Mouse (Mus musculus): ENCODE data around the gene Rbm3. TPM values are rescaled to one million over a fixed set of nuclear protein-coding genes. Genes with fewer than 3 reads are reported as not detected.

The Rbm3 gene
- polyA plus RNA-seq (2014; fragmentation: Nextera tagmentation; extraction: Ambion mirVana), result 466 and 494 TPM in 2 replicates

- Histone ChIP-seq H3K4me3 (ENCODE audit: low read depth, low read length) (peak within 1 kb of the TSS; percentile 54), H3K9ac (ENCODE audit: low read length) (peak within 1 kb of the TSS; percentile 79), H3K27me3 (ENCODE audit: control insufficient read depth, insufficient read depth, low read length) (no peaks in the 10 kb centered on the region), H3K27ac (ENCODE audit: low read depth, low read length) (peak within 1 kb of the TSS; percentile 94), H3K4me1 (replicated peaks; ENCODE audit: control insufficient read depth, insufficient read depth, low read length) (no peaks in the 10 kb centered on the region), H3K4me2 (ENCODE audit: low read depth, low read length, severe bottlenecking) (peak within 1 kb of the TSS; percentile 74), H3K36me3 (ENCODE audit: control insufficient read depth, insufficient read depth, low read length) (peaks cover 3% of the 10 kb centered on the region; the same call in 1 of the 2 replicates), H3K9me3 (ENCODE audit: control insufficient read depth, low read length) (no peaks in the 10 kb centered on the region)
- WGBS, result 19% methylated on average over 57 of the region's 65 CpGs
- ATAC-seq (replicated peaks; ENCODE audit: low FRiP score) (peak; percentile 95), DNase-seq (ENCODE audit: low spot score) (peak; percentile 89)
These were observed at the start of gene Rbm3 for GRCm38 (mm10) chrX:8145153-8145991. Rbm3 (minus strand) TSS chrX:8145880.

- Histone ChIP-seq H3K9ac (ENCODE audit: low read length) (peak within 1 kb of the TSS; percentile 62), H3K4me2 (ENCODE audit: low read depth, low read length, severe bottlenecking) (peak within 1 kb of the TSS; percentile 50), H3K9me3 (ENCODE audit: control insufficient read depth, low read length) (no peaks in the 10 kb centered on the region), H3K4me3 (ENCODE audit: low read depth, low read length) (peak within 1 kb of the TSS; percentile 41), H3K4me1 (replicated peaks; ENCODE audit: control insufficient read depth, insufficient read depth, low read length) (no peaks in the 10 kb centered on the region), H3K27ac (ENCODE audit: low read depth, low read length) (peak within 1 kb of the TSS; percentile 43; the same call in 1 of the 2 replicates), H3K36me3 (ENCODE audit: control insufficient read depth, insufficient read depth, low read length) (no peaks in the 10 kb centered on the region), H3K27me3 (ENCODE audit: control insufficient read depth, insufficient read depth, low read length) (no peaks in the 10 kb centered on the region)
- WGBS, result 24% methylated on average over 10 of the region's 10 CpGs
- DNase-seq (ENCODE audit: low spot score) (no peak), ATAC-seq (replicated peaks; ENCODE audit: low FRiP score) (peak; percentile 39; the same call in 1 of the 2 replicates)
These were observed 47.7 kb upstream of the Rbm3 start, which contains the start of gene Ebp for GRCm38 (mm10) chrX:8193419-8193723. Ebp (minus strand) TSS chrX:8193512.

GRCm38 (mm10) chrX:8192640-8193418, 47.1 kb upstream of the Rbm3 start:
- Histone ChIP-seq H3K9ac (ENCODE audit: low read length) (peak overlapping the region; percentile 62), H3K4me1 (replicated peaks; ENCODE audit: control insufficient read depth, insufficient read depth, low read length) (no peaks in the 10 kb centered on the region), H3K27ac (ENCODE audit: low read depth, low read length) (0 out of 2 replicates have a peak overlapping the region, but pooled peaks have one; percentile 43), H3K9me3 (ENCODE audit: control insufficient read depth, low read length) (no peaks in the 10 kb centered on the region), H3K4me3 (ENCODE audit: low read depth, low read length) (peak overlapping the region; percentile 41), H3K4me2 (ENCODE audit: low read depth, low read length, severe bottlenecking) (peak overlapping the region; percentile 50), H3K36me3 (ENCODE audit: control insufficient read depth, insufficient read depth, low read length) (no peaks in the 10 kb centered on the region), H3K27me3 (ENCODE audit: control insufficient read depth, insufficient read depth, low read length) (no peaks in the 10 kb centered on the region)
- DNase-seq (ENCODE audit: low spot score), result peak; percentile 84
- 21% methylated on average over 38 of the region's 38 CpGs for WGBS
- peak; percentile 97 for ATAC-seq (replicated peaks; ENCODE audit: low FRiP score)

GRCm38 (mm10) chrX:8192126-8192639, 46.5 kb upstream of the Rbm3 start:
- no peaks in the 10 kb centered on the region for H3K4me1 ChIP-seq (replicated peaks; ENCODE audit: control insufficient read depth, insufficient read depth, low read length)
- H3K9ac ChIP-seq (ENCODE audit: low read length), result peak overlapping the region; percentile 62
- peak overlapping the region; percentile 43; the same call in 1 of the 2 replicates for H3K27ac ChIP-seq (ENCODE audit: low read depth, low read length)
- H3K36me3 ChIP-seq (ENCODE audit: control insufficient read depth, insufficient read depth, low read length), result no peaks in the 10 kb centered on the region
- WGBS, result 18% methylated on average over 13 of the region's 13 CpGs
- DNase-seq (ENCODE audit: low spot score) (no peak), ATAC-seq (replicated peaks; ENCODE audit: low FRiP score) (no peak; the same call in 1 of the 2 replicates)
- no peaks in the 10 kb centered on the region for H3K27me3 ChIP-seq (ENCODE audit: control insufficient read depth, insufficient read depth, low read length)
- peak overlapping the region; percentile 50 for H3K4me2 ChIP-seq (ENCODE audit: low read depth, low read length, severe bottlenecking)
- H3K4me3 ChIP-seq (ENCODE audit: low read depth, low read length), result peak overlapping the region; percentile 41
- H3K9me3 ChIP-seq (ENCODE audit: control insufficient read depth, low read length), result no peaks in the 10 kb centered on the region

DNA sequence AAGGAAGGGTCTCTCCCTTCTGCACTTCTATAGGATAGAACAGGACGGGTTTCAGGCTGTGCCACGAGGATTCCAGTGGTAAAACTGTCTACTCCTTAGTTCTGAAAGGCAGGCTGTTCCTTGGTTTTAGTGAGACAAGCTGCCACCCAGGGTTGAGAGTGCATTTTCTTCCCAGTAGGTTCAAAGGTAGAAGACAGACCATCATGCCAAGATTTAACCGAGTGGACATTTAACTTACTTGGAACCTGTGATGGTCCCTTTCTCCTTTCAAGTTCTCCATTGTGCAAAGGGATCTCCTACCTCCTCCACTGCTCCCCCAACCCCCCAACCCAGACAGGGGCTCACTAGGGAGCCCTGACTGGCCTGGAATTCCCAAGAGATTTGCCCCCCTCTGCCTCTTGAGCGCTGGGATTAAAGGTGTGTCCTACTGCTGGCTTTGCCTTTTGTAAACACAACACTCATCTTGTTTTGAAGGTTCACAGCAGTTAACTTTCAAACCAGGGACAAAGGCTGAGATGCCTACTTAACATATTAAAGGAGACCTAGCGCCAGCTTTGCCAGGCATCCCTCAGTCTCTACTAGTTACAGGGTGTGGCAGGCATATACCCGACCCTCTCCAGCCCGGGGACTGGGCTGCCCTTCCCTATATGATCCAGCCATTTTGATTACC, 37.3 kb upstream of the Rbm3 start:
- DNase-seq (ENCODE audit: low spot score) (no peak), ATAC-seq (replicated peaks; ENCODE audit: low FRiP score) (no peak)
- H3K27ac ChIP-seq (ENCODE audit: low read depth, low read length), result no peak overlapping the region
- no peak overlapping the region for H3K9ac ChIP-seq (ENCODE audit: low read length)
- H3K36me3 ChIP-seq (ENCODE audit: control insufficient read depth, insufficient read depth, low read length), result no peaks in the 10 kb centered on the region
- no peaks in the 10 kb centered on the region for H3K4me1 ChIP-seq (replicated peaks; ENCODE audit: control insufficient read depth, insufficient read depth, low read length)
- no peaks in the 10 kb centered on the region for H3K27me3 ChIP-seq (ENCODE audit: control insufficient read depth, insufficient read depth, low read length)
- no peak overlapping the region for H3K4me3 ChIP-seq (ENCODE audit: low read depth, low read length)
- 18% methylated on average over 7 of the region's 7 CpGs for WGBS
- no peak overlapping the region for H3K4me2 ChIP-seq (ENCODE audit: low read depth, low read length, severe bottlenecking)
- no peaks in the 10 kb centered on the region for H3K9me3 ChIP-seq (ENCODE audit: control insufficient read depth, low read length)

- 91% methylated on average over 5 of the region's 5 CpGs for whole genome bisulfite sequencing
- H3K9ac ChIP-seq (ENCODE audit: low read length), result no peak overlapping the region
- no peak overlapping the region for H3K27ac ChIP-seq (ENCODE audit: low read depth, low read length)
- no peaks in the 10 kb centered on the region for H3K36me3 ChIP-seq (ENCODE audit: control insufficient read depth, insufficient read depth, low read length)
- no peaks in the 10 kb centered on the region for H3K4me1 ChIP-seq (replicated peaks; ENCODE audit: control insufficient read depth, insufficient read depth, low read length)
- DNase-seq (ENCODE audit: low spot score), result no peak
- no peak overlapping the region for H3K4me2 ChIP-seq (ENCODE audit: low read depth, low read length, severe bottlenecking)
- no peaks in the 10 kb centered on the region for H3K27me3 ChIP-seq (ENCODE audit: control insufficient read depth, insufficient read depth, low read length)
- no peaks in the 10 kb centered on the region for H3K9me3 ChIP-seq (ENCODE audit: control insufficient read depth, low read length)
- H3K4me3 ChIP-seq (ENCODE audit: low read depth, low read length), result no peak overlapping the region
- ATAC-seq (replicated peaks; ENCODE audit: low FRiP score), result no peak
These were observed 34.0 kb upstream of the Rbm3 start for GRCm38 (mm10) chrX:8179646-8180045.

GRCm38 (mm10) chrX:8178871-8179270, 33.2 kb upstream of the Rbm3 start:
- Histone ChIP-seq H3K4me3 (ENCODE audit: low read depth, low read length) (no peak overlapping the region), H3K36me3 (ENCODE audit: control insufficient read depth, insufficient read depth, low read length) (no peaks in the 10 kb centered on the region), H3K4me2 (ENCODE audit: low read depth, low read length, severe bottlenecking) (no peak overlapping the region), H3K9ac (ENCODE audit: low read length) (no peak overlapping the region), H3K9me3 (ENCODE audit: control insufficient read depth, low read length) (no peaks in the 10 kb centered on the region), H3K27me3 (ENCODE audit: control insufficient read depth, insufficient read depth, low read length) (no peaks in the 10 kb centered on the region), H3K4me1 (replicated peaks; ENCODE audit: control insufficient read depth, insufficient read depth, low read length) (no peaks in the 10 kb centered on the region), H3K27ac (ENCODE audit: low read depth, low read length) (no peak overlapping the region)
- 94% methylated on average over 2 of the region's 2 CpGs for WGBS
- DNase-seq (ENCODE audit: low spot score), result no peak
- no peak for ATAC-seq (replicated peaks; ENCODE audit: low FRiP score)

Measured in forebrain, embryonic 11.5 days (tissue).